Mouse (Mus musculus) natural killer cell, adult 2 months (primary cell): ENCODE data around the gene Slc16a4.
"Not testable (repeated sequence)": the region's sequence is repeated elsewhere in the genome, so short reads cannot be mapped to it uniquely, and the experiment has no call there.

Source experiments
- DNase-seq, 2 experiments: peaks; one replicate each; pipeline ENCODE4 v3.0.0; 2022; ENCODE audit warnings: low spot score in 2 of 2

The Slc16a4 gene

DNA sequence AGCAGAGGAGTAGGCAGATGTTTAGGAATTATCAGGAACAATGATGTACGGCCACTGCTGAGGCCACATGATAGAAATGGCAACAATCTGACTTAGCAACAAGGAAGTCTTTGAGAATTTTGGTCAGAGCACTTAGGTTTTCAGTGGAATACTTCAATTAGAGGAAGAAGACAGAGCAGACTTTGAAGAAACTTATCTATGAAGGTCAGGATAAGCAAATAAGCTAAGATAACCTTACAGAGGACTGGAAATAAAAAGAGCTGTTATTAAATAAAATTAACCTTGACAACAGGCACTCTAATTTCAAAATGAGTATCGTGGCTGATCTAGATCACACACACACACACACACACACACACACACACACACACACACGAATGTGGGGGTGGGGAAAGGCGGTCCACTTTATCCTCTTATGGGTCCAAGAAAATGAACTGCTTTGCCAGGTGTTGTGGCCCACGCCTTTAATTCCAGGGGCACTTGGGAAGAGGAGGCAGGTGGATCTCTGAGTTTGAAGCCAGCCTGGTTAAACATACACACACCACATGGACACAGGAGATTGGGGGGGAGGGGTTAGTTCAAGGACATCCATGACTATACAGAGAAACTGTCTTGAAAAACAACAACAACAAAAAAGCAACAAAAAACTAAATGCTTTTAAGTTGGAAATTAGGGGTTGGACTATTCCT, 4.8 kb downstream of the Slc16a4 start:
- DNase-seq, result no peak

DNA sequence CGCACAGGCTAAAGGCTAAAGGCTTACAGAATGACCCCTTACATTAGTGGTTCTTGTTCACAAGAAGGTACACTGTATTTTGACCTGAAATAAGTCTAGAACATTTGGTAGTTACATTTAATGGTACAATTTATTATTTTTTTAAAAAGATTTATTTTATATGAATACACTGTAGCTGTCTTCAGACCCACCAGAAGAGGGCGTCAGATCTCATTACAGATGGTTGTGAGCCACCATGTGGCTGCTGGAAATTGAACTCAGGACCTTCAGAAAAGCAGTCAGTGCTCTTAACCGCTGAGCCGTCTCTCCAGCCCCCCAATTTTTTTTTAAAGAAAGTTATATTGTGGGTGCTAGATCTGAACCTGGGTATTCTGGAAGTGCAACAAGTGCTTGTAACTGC, 5.9 kb downstream of the Slc16a4 start:
- DNase-seq, result not testable (repeated sequence)

DNA sequence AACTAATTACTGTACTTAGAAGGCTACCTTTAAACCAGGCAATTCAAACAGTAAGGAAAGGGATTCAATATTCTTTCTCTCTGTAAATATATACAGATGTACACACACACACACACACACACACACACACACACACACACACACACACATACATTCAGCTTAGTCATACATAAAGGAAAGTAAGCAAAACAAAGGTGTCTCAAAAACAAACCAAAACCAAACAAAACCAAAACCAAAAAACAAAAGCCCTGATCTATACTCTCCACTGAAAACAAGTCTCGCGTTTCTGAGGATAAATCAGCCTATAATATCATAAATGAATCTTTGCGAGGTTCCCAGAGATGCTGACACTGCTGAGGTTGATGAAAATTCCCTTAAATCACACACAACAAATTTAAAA, 26.3 kb downstream of the Slc16a4 start:
- DNase-seq, result no peak

DNA sequence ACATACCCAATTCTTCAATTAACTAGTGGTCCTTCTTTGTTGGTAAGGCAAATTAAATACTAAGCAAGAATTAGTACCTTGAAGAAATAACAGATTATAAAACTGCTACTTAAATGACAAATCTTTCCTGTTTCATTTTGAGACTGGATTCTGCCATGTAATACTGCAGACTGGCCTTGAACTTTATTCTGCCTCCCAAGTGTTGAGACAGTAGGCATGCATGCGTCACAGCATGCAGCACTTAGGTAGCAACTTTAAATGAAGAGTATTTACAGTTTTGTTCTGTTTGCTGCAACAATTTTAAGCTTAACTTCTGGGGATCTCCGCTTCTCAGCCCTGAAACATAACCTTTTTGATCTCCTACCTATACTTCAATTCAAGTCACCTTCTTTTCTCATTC, 30.1 kb downstream of the Slc16a4 start:
- no peak for DNase-seq

DNA sequence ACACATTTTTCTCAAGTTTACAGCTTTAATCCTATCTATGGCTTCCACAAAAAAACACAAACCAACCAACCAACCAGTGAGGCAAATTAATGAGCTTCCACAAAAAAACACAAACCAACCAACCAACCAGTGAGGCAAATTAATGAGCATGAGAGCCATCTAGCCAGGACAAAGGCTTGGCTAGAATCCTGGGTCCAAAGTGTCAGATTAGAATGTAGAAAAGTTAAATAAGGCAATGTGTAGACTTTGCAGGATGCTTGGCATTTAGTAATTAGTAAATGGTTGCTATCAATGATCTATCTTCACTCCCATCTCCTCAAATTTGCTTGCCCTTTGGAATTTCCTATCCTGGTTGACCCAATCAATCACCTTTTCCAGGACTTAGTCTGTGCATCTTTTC, 30.7 kb downstream of the Slc16a4 start:
- DNase-seq, result no peak

DNA sequence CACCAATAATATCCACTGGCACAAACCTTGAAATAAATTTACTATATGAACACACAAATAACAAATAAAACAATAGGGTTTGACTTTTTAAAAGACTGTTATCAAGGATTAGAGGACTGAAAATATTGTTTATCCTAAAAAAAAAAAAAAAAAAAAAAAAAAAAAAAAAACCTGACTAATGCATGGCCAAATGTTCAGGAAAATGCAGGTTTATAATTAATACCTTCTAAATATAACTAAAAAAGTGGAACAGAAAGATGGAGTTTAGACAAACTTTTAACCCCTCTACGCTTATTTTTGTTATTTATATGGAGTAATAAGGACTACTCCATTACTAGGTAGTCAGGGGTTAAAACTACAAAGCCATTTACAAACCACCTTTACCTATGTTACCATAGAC, 35.4 kb downstream of the Slc16a4 start:
- DNase-seq, result no peak

DNA sequence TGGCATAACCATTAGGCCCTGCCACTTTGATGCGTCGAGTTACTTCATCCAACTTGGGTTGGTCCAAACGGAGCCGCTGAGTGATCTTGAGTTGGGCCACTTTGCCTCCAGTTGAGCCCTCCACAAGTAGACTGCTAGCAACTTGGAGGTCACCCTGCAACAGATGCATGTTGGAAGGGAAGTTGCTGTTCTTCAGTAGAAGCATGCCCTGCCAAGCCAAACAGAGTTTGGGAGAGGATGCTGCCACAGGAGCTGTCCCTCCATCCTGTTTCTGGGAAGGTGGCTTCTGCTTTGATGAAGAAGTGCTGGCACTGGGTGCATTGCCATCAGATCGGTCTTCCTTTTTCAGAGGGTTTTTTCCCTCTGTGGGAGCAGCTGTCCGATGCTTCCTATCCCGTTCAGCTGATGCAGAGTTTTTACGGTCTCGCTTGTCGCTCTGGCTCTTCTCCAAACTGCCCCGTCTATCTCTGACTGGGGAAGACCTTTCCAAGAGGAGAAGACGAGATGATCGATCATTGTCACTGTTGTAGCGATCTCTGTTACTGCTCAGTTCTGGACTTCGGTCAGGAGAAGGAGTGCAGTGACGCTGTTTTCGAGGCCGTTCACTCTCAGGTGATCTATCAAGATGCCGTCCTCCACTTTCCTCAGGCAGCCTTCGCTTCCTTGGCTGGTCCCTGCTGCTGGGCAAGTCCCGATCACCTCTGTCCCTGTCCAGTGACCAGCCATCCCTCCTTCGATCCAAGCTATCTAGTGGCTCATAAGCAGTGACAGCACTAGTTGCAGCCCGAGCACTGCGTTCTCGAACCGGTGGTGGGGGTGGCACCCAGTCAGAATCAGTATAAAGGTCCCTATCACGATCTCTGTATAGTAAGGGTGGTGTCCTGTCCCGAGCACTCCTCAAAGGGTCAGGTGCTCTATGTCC, 39.7 kb downstream of the Slc16a4 start:
- DNase-seq, result no peak

DNA sequence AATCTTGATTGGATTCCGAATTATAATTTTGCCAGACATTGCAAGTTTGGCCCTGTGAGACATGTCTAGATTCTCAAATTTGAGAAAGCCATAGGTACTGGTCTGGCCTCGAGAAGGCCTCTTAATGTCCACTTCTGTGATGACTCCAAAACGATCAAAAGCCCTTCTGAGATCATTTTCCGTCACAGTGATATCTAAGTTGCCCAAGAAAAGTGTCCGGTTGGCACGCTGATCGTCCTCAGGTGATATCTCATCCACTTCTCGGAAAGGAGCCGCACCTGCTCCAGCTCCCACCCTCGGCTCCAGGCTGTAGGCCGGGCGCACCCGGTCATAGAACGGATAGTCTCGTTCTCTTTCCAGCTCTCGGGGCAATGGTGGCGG, 40.7 kb downstream of the Slc16a4 start:
- DNase-seq, result no peak

DNA sequence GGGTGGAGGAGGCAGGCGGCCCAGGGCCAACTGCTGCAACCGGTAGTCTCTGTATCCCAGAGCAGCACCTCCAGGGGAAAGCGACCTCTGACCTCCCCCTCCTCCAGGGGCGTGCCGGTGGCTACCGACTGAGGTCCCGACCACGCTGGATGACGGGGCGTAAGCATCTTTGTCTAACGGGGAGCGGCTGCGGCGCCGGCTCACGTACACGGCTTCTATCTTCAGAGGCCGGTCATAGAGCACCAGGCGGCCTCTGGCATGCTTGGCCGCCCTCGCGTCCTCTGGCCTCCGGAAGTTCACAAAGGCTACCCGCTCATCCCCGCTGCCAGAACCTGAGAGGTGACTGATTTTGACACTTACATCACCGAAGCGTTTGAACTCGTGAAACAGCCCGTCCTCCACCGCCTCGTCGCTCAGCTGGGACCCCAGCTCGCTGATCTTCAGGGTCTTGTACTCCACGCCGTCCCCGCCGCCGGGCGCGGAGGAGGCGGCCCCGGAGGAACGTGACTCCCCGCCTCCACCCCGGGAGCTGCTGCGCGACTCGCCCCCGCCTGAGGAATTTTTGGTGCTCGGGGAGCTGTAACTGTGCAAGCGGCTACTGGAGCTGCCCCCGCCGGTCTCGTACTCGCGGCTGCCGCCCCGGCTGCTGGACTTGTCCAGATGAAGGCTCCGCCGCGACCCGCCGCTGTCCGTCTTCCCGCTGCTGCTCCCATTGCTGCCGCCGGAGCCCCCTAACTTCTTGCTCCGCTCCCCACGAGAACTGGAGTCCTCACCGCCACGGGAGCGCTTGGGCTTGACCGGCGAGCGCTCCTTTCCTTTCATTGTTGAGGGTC, 41.3 kb downstream of the Slc16a4 start:
- peak; percentile 60 to 74 for DNase-seq

DNA sequence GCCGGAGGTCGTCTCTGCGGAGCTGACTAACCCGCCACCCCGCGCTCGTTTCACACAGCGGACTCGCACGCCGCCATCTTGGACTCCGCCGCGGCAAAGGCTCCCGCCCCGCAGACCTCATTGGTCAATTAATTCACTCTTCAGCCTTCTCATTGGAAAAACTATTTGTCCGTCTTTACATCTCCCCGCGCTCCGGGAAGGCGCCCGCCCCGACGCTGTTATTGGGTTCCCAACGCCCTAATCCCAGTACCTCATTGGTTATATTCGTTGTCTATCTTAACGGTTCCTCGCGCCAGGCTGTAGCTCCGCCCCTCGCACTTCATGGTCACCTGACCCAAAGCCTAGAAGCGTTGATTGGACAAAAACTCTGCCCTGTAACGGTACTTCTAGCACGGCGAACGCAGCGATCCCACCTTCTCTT, 41.9 kb downstream of the Slc16a4 start:
- peak; percentile 96 for DNase-seq

DNA sequence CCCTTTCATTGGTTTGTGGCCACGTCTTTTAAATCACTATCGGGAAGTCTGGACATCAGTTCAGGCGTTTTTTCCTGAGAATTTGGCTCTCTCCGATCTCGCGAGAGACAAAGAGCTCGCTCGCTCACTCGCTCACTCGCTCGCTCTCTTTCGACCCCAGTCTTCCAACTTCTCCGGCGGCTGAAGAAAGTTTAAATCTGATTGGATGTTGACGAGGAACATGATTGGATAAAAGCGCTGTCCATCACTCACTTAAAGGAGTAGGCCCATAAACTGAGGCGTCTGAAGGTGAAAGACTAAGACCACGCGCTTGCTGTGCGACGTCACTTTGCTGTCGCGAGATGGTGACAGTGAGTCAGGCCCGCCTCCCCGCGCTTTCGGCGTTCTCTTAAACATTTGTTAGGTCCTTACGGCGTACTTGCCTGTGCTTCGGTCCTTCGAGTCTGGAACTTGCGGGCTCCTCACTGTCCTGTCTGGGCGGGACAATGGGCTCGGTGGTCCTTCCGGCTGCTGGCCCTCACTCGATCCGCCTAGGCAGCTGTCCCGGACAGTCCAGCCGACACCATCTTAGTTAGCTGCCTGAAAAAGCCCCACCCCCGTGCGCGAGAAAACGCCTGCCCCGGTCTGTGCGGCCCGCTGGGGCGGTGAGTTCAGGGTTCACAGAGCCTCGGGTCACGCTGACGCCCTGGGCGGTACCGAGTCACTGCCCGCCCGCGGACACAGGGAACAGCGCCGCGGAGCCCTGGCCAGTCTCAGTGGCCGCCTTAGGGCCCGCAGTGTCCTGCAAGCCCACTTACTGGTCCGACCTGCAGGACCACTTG, 42.6 kb downstream of the Slc16a4 start, which contains the start of gene Rbm15:
Rbm15 (minus strand) TSS at position 293 of the 821 bp plus-strand sequence.
- peak; percentile 96 to 97 for DNase-seq

DNA sequence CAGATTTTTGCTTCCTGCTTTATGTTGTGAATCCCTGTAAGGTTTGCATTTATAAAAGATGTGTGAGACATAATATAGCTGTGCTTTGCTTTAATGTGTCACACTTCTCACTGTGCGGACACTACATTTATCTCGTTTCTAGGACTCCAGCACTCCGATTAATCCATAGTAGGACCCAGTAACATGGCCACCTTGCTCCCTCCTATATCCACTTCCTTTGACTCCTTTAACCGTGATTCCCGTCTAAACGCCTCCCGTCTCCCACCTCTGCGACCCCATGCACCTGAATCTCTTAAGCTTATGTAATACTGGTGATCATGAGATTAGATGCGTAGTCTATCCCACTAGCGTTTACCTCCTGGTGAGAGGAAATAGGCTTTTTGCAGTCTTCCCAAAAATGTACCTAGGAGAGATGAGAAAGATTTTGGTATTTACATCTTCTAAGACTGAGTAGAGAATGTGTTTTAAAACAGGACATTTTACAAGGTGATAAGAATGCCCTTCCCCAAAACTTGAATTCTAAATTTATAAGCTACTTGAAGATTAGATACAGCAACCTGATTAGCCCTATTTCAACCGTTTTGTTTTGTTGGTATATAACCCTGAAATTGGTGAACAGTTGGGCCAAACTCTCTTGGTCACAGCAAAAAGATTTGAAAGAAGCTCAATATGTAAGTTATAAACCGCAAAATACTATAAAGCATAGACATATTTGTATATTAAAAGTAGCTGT, 43.3 kb downstream of the Slc16a4 start:
- DNase-seq, result no peak

DNA sequence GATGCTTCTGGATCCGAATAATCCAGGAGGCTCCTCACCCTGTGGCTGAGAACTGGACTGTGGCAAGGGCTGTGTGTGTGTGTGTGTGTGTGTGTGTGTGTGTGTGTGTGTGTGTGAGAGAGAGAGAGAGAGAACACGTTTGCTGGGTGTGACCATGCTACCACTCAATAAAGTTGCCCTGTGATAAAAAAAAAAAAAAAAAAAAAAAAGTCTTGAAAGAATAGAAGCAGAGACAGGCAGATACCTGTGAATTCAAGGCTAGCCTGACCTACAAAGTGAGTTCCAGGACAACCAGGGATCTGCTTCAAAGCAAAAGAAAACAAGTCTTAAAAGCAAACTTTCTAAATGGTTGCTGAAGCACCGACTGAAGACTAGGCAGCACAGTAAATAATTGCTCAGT, 52.9 kb downstream of the Slc16a4 start:
- DNase-seq, result no peak

DNA sequence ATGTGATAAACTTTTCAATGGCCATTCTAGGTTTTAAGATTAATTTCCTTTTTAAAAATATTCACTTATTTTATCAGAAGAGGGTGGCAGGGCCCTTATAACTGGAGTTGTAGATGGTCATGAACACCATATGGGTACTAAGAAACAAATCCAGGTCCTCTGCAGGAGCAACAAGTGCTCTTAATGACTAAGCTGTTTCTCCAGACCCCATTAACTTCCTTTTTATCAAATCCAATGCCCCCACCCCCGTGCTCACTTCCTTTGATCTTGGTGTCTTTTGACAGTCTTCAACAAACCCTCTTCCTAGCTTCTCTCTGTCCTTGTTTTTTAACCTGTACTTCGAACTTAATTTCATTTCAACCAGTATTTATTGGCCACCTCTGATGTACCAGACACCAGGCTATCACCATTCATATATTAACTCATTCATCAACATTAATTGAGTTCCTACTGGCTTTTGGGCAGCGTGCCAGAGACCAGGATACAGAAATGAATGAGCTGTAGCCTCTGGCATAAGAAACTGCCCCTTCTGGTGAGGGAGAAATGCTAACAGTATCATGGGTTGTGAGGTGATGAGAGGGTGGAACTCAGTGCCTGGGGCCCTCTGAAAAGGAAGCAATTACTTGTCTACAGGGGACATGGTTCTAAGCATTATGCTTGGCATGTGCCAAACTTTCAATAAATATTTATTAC, 54.1 kb downstream of the Slc16a4 start:
- DNase-seq, result no peak

DNA sequence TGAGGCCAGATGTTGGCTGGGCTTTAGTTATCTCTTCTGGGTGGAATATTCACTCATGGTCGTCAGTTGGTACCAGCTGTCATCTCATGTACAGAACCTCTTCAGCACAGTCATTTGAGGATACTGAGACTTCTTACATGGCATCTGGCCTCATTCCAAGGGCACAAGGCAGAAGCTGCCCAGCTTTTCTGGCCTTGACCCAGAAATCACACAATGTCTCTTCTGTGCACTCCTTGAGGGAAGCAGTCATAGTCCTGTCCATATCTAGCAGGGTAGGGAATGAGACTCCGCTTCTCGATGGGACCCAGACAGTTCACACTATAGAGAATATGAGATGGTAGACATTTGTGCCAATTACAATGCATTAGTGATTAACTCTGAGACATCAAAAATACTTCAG, 58.0 kb downstream of the Slc16a4 start:
- no peak for DNase-seq

DNA sequence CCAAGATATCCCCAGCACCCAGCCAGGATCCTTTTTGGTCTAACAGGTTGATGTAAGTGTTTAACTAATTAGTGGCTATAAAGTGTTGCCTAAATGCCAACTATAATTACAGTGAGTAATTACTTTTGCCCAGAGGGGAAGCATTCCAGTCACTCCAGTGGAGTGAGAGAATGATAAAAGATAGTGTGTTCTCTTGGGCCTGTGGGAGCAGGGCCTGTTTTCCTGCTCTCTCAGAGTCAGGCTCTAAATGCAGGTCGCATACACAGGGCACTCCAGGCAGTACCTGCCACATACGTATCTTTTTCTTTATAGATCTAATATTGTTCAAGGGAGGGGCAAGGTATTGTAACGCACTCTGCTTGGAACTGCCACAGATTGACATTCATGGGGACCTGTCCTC, 60.7 kb downstream of the Slc16a4 start:
- no peak for DNase-seq

DNA sequence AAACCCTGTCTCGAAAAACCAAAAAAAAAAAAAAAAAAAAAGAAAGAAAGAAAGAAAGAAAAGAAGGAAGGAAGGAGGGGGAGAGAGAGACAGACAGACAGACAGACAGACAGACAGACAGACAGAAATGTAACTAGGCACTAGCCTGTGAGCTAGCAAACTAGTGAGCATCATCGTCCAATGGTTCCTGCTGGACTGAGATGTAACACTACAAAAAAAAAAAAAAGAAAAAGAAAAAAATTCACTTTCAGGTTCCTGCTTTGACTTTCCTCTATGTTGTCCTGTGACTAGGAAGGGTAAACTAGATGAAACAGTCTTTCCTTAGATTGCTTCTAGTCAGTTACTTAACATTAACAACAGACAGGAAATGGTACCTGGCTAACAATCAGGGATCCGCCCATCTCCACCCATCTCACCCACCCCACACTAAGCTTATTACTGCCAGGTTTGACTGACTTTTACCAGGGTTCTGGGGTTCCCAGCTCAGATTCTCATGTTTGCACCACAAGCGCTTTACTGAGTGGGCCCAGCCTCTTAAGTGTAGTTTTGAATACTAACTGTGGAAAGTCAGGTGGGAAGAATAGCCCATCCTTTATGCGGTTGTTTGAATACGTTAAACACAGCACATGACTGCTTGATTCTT, 64.7 kb downstream of the Slc16a4 start:
- no peak for DNase-seq

DNA sequence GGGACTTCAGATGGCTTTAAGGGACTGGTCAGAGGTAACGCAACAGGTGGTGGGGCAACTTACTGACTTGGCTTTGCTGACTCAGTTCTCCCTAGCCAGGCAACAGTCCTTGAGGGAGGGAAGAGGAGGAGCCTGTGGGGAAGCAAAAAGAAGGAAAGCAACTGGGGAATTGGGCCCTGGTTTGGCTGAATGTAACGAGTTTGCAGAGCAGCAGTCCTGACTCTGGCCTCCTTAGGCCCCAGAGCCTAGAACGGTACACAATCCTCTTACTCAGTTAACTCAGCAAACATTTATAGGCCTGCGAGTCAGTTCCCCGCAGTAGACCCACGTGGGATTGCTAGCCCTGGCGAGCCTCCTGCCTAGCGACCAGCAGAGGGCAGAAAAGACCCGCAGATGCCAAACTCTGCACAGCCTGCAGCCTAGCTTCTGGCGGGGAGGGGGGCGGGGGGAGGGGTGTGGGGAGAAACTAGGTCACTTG, 66.0 kb downstream of the Slc16a4 start:
- peak; percentile 35 to 56 for DNase-seq

DNA sequence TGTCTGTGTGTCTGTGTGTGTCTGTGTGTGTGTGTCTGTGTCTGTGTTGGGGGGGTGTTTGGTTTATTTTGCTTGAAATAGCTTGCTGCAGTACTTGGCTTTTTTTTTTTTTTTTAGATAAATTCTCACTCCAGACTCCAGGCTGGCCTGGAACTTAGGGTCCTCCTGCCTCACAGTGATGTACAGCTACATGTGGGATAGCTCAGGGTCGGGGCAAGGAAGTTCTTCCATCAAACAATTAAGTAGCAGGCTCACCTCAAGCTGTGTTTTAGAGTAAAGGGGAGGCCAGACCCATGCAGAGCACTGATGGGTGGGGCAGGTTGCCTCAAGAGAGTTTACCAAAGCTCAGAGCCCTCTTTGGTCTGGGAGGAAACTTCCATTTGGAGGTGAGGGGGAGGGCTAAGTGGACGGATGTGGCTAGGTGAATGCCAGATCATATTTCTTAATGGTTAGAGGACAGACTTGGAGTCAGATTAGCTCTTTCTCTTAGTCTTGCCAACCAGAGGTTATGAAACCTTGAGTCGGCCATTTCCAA, 66.7 kb downstream of the Slc16a4 start:
- DNase-seq, result no peak
